Mouse (Mus musculus): ENCODE measurements at regions not wholly inside any gene's neighbourhood (a gene's known extent, or its start where the extent isn't known, plus 50 kb on each side); places are given as distances from the start of the nearest gene placed in this dataset.

- peak; percentile 11 for DNase-seq
Observed at GRCm38 (mm10) chr12:24252071-24252874, 155.2 kb upstream of the 9030624G23Rik start.

Measured in adrenal gland, postnatal 25 days (tissue).